Mouse (Mus musculus) lung, adult 2 months (tissue): ENCODE measurements at regions not wholly inside any gene's neighbourhood (a gene's known extent, or its start where the extent isn't known, plus 50 kb on each side); places are given as distances from the start of the nearest gene placed in this dataset.

Experiments used
- CTCF ChIP-seq: fragments of 200-500 bp; IDR thresholded peaks from 2 replicates; pipeline ENCODE4 v1.5.1; 2011; ENCODE audit warnings: mild to moderate bottlenecking, low read length, control low read depth; ENCODE audit not compliant: insufficient read depth
- POLR2A ChIP-seq: fragments of 200-500 bp; IDR thresholded peaks from 2 replicates; pipeline ENCODE4 v1.6.1; 2011; ENCODE audit warnings: low read depth, mild to moderate bottlenecking, control low read depth, low read length, borderline replicate concordance; ENCODE audit errors: extremely low read depth

DNA sequence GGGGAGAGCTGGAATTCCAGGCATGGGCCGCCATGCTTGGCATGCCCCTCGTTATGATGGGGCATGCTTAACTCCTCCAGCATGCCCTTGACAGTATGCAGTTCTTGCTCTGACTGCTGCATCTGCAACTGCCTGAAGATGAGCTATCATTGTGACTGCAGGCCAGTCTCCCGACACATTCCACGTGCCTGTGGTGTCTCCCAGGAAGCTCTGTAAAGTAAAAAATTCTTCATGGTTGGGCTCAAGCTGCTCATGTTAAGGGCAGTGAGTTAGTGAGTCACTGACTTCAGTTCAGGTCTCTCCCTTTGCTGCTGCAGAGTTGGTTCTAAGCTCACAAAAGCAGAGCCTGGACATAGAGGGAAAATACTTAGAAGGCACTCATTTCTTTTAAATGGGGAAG lies 161.5 kb downstream of the Sox2 start:
- no peak for TF ChIP-seq CTCF
- TF ChIP-seq POLR2A = no peak
